Mouse (Mus musculus): ENCODE measurements around the gene Me3.

- no peak for TF ChIP-seq CTCF (IDR thresholded peaks at IDR 0.05)
- TF ChIP-seq EP300 (IDR thresholded peaks at IDR 0.05; ENCODE audit: insufficient read depth, low read depth, low read length): no peak
- TF ChIP-seq POLR2A (IDR thresholded peaks at IDR 0.05; ENCODE audit: insufficient read depth, low read depth, low read length): no peak
Observed at GRCm38 (mm10) chr7:89730514-89730913, 98.3 kb downstream of the Me3 start.
